Mouse (Mus musculus) small intestine, adult 2 months (tissue): ENCODE results near the gene Srsf5.

Source experiments
- CTCF ChIP-seq: fragments of 200-500 bp; IDR thresholded peaks from 2 replicates; pipeline ENCODE4 v1.5.1; 2012; ENCODE audit warnings: low read depth, mild to moderate bottlenecking, control low read depth, inconsistent platforms, low read length, moderate library complexity, mixed read lengths; ENCODE audit not compliant: insufficient replicate concordance, insufficient read length; ENCODE audit errors: extremely low read depth
- POLR2A ChIP-seq: fragments of 200-500 bp; IDR thresholded peaks from 2 replicates; pipeline ENCODE4 v1.6.1; 2012; ENCODE audit warnings: low read depth, mild to moderate bottlenecking, control low read depth, inconsistent platforms, low read length, moderate library complexity

- TF ChIP-seq CTCF, result no peak
- TF ChIP-seq POLR2A, result no peak
These were observed 3.4 kb upstream of the Srsf5 start for GRCm38 (mm10) chr12:80941886-80942285.
